Mouse (Mus musculus) G1E (cell line): ENCODE data around the gene Dapp1. TPM values are rescaled to one million over a fixed set of nuclear protein-coding genes. Genes with fewer than 3 reads are reported as not detected.
A peak's percentile ranks its signal among the peaks of the same experiment; 100 is the strongest.
"Not testable (repeated sequence)": the region's sequence is repeated elsewhere in the genome, so short reads cannot be mapped to it uniquely, and the experiment has no call there.

Experiments
- ATAC-seq: 2 replicates; pipeline ENCODE4 v1.8.0; 2016; ENCODE audit warnings: mild to moderate bottlenecking; ENCODE audit not compliant: insufficient number of reproducible peaks, poor library complexity, low FRiP score, severe bottlenecking; ENCODE audit errors: extremely low read depth
- DNase-seq: peaks from one replicate; pipeline ENCODE4 v3.0.0; 2012; ENCODE audit warnings: low spot score
- H3K27me3 ChIP-seq: 2 replicates; pipeline ENCODE4 v1.6.1; 2012; ENCODE audit warnings: mild to moderate bottlenecking, low read length, inconsistent platforms; ENCODE audit not compliant: insufficient read depth
- H3K36me3 ChIP-seq: replicated peaks from 2 replicates; pipeline ENCODE3; 2012; ENCODE audit warnings: mild to moderate bottlenecking, inconsistent platforms
- H3K4me1 ChIP-seq: 2 replicates; pipeline ENCODE4 v1.6.1; 2012; ENCODE audit warnings: low read depth, low read length, inconsistent platforms, mixed read lengths; ENCODE audit not compliant: insufficient read depth
- H3K4me3 ChIP-seq: 2 replicates; pipeline ENCODE4 v1.5.1; 2012; ENCODE audit warnings: low read depth, mild to moderate bottlenecking, inconsistent platforms, low read length, moderate library complexity, mixed read lengths
- H3K9me3 ChIP-seq: replicated peaks from 2 replicates; pipeline ENCODE4 v1.6.1; 2012; ENCODE audit warnings: inconsistent platforms
- CTCF ChIP-seq: IDR thresholded peaks from 2 replicates; pipeline ENCODE4 v1.5.1; 2012; ENCODE audit warnings: low read depth, low read length, inconsistent platforms, mixed read lengths
- GATA1 ChIP-seq: IDR thresholded peaks from 2 replicates; pipeline ENCODE4 v1.6.1; 2012; ENCODE audit warnings: borderline replicate concordance, low read length, inconsistent platforms, mixed read lengths
- GATA2 ChIP-seq: IDR thresholded peaks from 2 replicates; pipeline ENCODE4 v1.6.1; 2012; ENCODE audit warnings: low read depth, low read length, inconsistent platforms, borderline replicate concordance
- POLR2AphosphoS5 ChIP-seq: IDR thresholded peaks from 2 replicates; pipeline ENCODE4 v1.6.1; 2012; ENCODE audit warnings: low read depth, low read length, inconsistent platforms; ENCODE audit not compliant: insufficient replicate concordance
- TAL1 ChIP-seq: conservative IDR thresholded peaks from 2 replicates; pipeline ENCODE4 v1.6.1; 2012; ENCODE audit warnings: low read depth, low read length, inconsistent platforms, mixed read lengths
- polyA plus RNA-seq: library from polyadenylated mRNA; stranded (reverse); fragments of >175 nt; gene quantifications from 2 replicates; pipeline ENCODE4 v1.2.3, GENCODE M21; 2012
- total RNA-seq, 2 experiments: library from RNA; stranded (forward) in 1 of 2; stranded (reverse) in 1 of 2; fragments of 200-1000 nt in 1 of 2; fragments of >200 nt in 1 of 2; fragmentation: Nextera tagmentation in 1 of 2; gene quantifications; 2 replicates each; pipeline ENCODE4 v1.2.3; 2014 to 2017

Gene Dapp1
- total and polyA plus RNA-seq, 3 experiments = 37.2 to 441 (median 301) TPM

GRCm38 (mm10) chr3:137952914-137953880 is 28.1 kb downstream of the Dapp1 start:
- H3K27me3 ChIP-seq = no peaks in the 10 kb centered on the region
- peak overlapping the region; percentile 24; the same call in 1 of the 2 replicates for H3K4me3 ChIP-seq
- ATAC-seq = peak; percentile 10
- H3K4me1 ChIP-seq = peaks cover 97% of the 10 kb centered on the region
- H3K9me3 ChIP-seq = no peaks in the 10 kb centered on the region
- DNase-seq = no peak
- TF ChIP-seq TAL1 = peak; percentile 25; the same call in 1 of the 2 replicates
- no peak for TF ChIP-seq CTCF
- H3K36me3 ChIP-seq = peaks cover 89% of the 10 kb centered on the region

- H3K9me3 ChIP-seq = no peaks in the 10 kb centered on the region
- peak overlapping the region; percentile 47; the same call in 1 of the 2 replicates for H3K4me3 ChIP-seq
- H3K27me3 ChIP-seq = no peaks in the 10 kb centered on the region
- H3K4me1 ChIP-seq = peaks cover 96% of the 10 kb centered on the region
- DNase-seq (no peak), ATAC-seq (peak; percentile 59)
- peaks cover 87% of the 10 kb centered on the region for H3K36me3 ChIP-seq
- no peak for TF ChIP-seq CTCF
- TF ChIP-seq GATA2 = no peak
- no peak for TF ChIP-seq GATA1
- TF ChIP-seq TAL1 = no peak
- TF ChIP-seq POLR2AphosphoS5 = no peak
These were observed 29.0 kb downstream of the Dapp1 start for GRCm38 (mm10) chr3:137952225-137952913.

GRCm38 (mm10) chr3:137951819-137952218 is 29.5 kb downstream of the Dapp1 start:
- TF ChIP-seq TAL1 (no peak; the same call in 1 of the 2 replicates), GATA1 (no peak), GATA2 (no peak), CTCF (no peak), POLR2AphosphoS5 (no peak)
- Histone ChIP-seq H3K9me3 (no peaks in the 10 kb centered on the region), H3K36me3 (peaks cover 86% of the 10 kb centered on the region), H3K27me3 (no peaks in the 10 kb centered on the region), H3K4me3 (peak overlapping the region; percentile 47; the same call in 1 of the 2 replicates), H3K4me1 (peaks cover 95% of the 10 kb centered on the region)
- DNase-seq (no peak), ATAC-seq (no peak)

GRCm38 (mm10) chr3:137951302-137951701 is 30.0 kb downstream of the Dapp1 start:
- H3K9me3 ChIP-seq, ATAC-seq, H3K4me3 ChIP-seq, H3K27me3 ChIP-seq, DNase-seq: not testable (repeated sequence)
- peaks cover 86% of the 10 kb centered on the region for H3K36me3 ChIP-seq
- H3K4me1 ChIP-seq = peaks cover 94% of the 10 kb centered on the region

- peaks cover 95% of the 10 kb centered on the region for H3K4me1 ChIP-seq
- no peaks in the 10 kb centered on the region for H3K9me3 ChIP-seq
- TF ChIP-seq POLR2AphosphoS5 = peak; percentile 55; the same call in 1 of the 2 replicates
- no peak for TF ChIP-seq CTCF
- ATAC-seq = no peak
- no peaks in the 10 kb centered on the region for H3K27me3 ChIP-seq
- peaks cover 89% of the 10 kb centered on the region for H3K36me3 ChIP-seq
- peak overlapping the region; percentile 19; the same call in 1 of the 2 replicates for H3K4me3 ChIP-seq
- no peak for DNase-seq
These were observed 31.0 kb downstream of the Dapp1 start for GRCm38 (mm10) chr3:137950191-137950885.

- Histone ChIP-seq H3K27me3 (no peaks in the 10 kb centered on the region), H3K36me3 (peaks cover 83% of the 10 kb centered on the region), H3K4me3 (no peak overlapping the region), H3K9me3 (no peaks in the 10 kb centered on the region), H3K4me1 (peaks cover 94% of the 10 kb centered on the region)
- ATAC-seq = 0 out of 2 replicates have a peak, but pooled peaks have one; percentile 15
- TF ChIP-seq GATA1 (no peak), TAL1 (peak; percentile 32; the same call in 1 of the 2 replicates)
- DNase-seq = no peak
These were observed 33.8 kb downstream of the Dapp1 start for GRCm38 (mm10) chr3:137947525-137947924.
